Mouse (Mus musculus): Measurements from ENCODE around the gene St3gal5. TPM values are rescaled to one million over a fixed set of nuclear protein-coding genes. Genes with fewer than 3 reads are reported as not detected.

The St3gal5 gene
- polyA plus RNA-seq, 1 experiment from 2014 or later, result 42.4 TPM

GRCm38 (mm10) chr6:72200595-72201256, 103.3 kb downstream of the St3gal5 start:
- Histone ChIP-seq H3K27ac (no peak overlapping the region), H3K4me2 (replicated peaks) (no peak overlapping the region), H3K27me3 (0 out of 2 replicates have a peak, but pooled peaks cover 24% of the 10 kb centered on the region), H3K9ac (replicated peaks) (peak overlapping the region; percentile 36; the same call in 1 of the 2 replicates), H3K4me3 (replicated peaks) (no peak overlapping the region), H3K4me1 (replicated peaks) (peaks cover 11% of the 10 kb centered on the region), H3K9me3 (no peaks in the 10 kb centered on the region), H3K36me3 (no peaks in the 10 kb centered on the region)
- ATAC-seq, result peak; percentile 43; the same call in 1 of the 2 replicates
- WGBS, result 42% methylated on average over 11 of the region's 11 CpGs

- H3K36me3 ChIP-seq, result no peaks in the 10 kb centered on the region
- 82% methylated on average over 5 of the region's 5 CpGs for WGBS
- H3K4me1 ChIP-seq (replicated peaks), result peaks cover 11% of the 10 kb centered on the region
- H3K27ac ChIP-seq, result no peak overlapping the region
- no peak overlapping the region for H3K4me3 ChIP-seq (replicated peaks)
- no peak overlapping the region for H3K4me2 ChIP-seq (replicated peaks)
- H3K9ac ChIP-seq (replicated peaks), result no peak overlapping the region
- H3K9me3 ChIP-seq, result no peaks in the 10 kb centered on the region
- H3K27me3 ChIP-seq, result 0 out of 2 replicates have a peak, but pooled peaks cover 20% of the 10 kb centered on the region
- ATAC-seq, result no peak
Measured at GRCm38 (mm10) chr6:72202732-72203131, 105.3 kb downstream of the St3gal5 start.

- H3K9me3 ChIP-seq, result no peaks in the 10 kb centered on the region
- peaks cover 13% of the 10 kb centered on the region for H3K4me1 ChIP-seq (replicated peaks)
- no peak for ATAC-seq
- H3K4me2 ChIP-seq (replicated peaks), result no peak overlapping the region
- no peak overlapping the region for H3K4me3 ChIP-seq (replicated peaks)
- 0 out of 2 replicates have a peak, but pooled peaks cover 17% of the 10 kb centered on the region for H3K27me3 ChIP-seq
- WGBS, result 80% methylated on average over 5 of the region's 5 CpGs
- H3K9ac ChIP-seq (replicated peaks), result no peak overlapping the region
- H3K27ac ChIP-seq, result no peak overlapping the region
- H3K36me3 ChIP-seq, result no peaks in the 10 kb centered on the region
Measured at GRCm38 (mm10) chr6:72203279-72203678, 105.9 kb downstream of the St3gal5 start.

Other genes starting within 250 kb of the St3gal5 start
- 95.6 and 99.4 TPM in 2 replicates for gene Ptcd3, start 188.8 kb upstream of the St3gal5 start, polyA plus RNA-seq (2015; fragmentation: Nextera tagmentation; extraction: Ambion mirVana)
- gene Polr1a, start 188.5 kb upstream of the St3gal5 start, polyA plus RNA-seq (2015; fragmentation: Nextera tagmentation; extraction: Ambion mirVana), result 21.0 and 21.1 TPM in 2 replicates
- gene Atoh8, start 138.0 kb downstream of the St3gal5 start, polyA plus RNA-seq (2015; fragmentation: Nextera tagmentation; extraction: Ambion mirVana), result 2.2 and 3.8 TPM in 2 replicates
- not detected in 2 replicates for gene Sftpb, start 207.0 kb downstream of the St3gal5 start, polyA plus RNA-seq (2015; fragmentation: Nextera tagmentation; extraction: Ambion mirVana)
- gene Usp39, start 247.6 kb downstream of the St3gal5 start, polyA plus RNA-seq (2015; fragmentation: Nextera tagmentation; extraction: Ambion mirVana), result 51.5 and 53.4 TPM in 2 replicates
- gene 0610030E20Rik, start 249.7 kb downstream of the St3gal5 start, polyA plus RNA-seq (2015; fragmentation: Nextera tagmentation; extraction: Ambion mirVana), result 21.7 and 23.9 TPM in 2 replicates